Mouse (Mus musculus) E14TG2a.4 (cell line): ENCODE measurements around the gene Fndc5.

Source experiments
- CTCF ChIP-seq: conservative IDR thresholded peaks from 2 replicates; pipeline ENCODE4 v1.5.1; 2014; ENCODE audit warnings: low read length
- POU5F1 ChIP-seq: IDR thresholded peaks from 2 replicates; pipeline ENCODE4 v1.6.1; 2014; ENCODE audit warnings: low read length, borderline replicate concordance

DNA sequence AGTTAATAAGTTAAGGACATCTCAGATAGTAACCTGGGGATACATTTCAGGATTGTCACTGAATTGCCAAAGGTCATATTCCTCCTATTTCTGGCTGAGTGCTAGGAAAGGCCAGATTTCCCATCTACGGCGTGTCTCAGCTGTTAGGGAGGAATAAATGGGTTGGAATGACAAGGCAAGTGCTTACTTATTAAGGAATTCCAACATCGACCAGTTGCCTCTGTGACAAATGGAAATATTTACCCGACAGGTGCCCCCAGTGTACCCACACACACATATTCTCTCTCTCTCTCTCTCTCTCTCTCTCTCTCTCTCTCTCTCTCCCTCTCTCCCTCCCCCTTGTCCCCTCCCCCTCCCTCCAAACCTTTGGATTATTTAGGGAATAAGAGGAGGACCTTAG lies 9.1 kb downstream of the Fndc5 start:
- TF ChIP-seq POU5F1: no peak
- TF ChIP-seq CTCF: no peak
